Mouse (Mus musculus) gastrocnemius, postnatal 14 days (tissue): ENCODE measurements at regions not wholly inside any gene's neighbourhood (a gene's known extent, or its start where the extent isn't known, plus 50 kb on each side); places are given as distances from the start of the nearest gene placed in this dataset.

Experiments
- DNase-seq: peaks from one replicate; pipeline ENCODE4 v3.0.0; 2021; ENCODE audit warnings: mixed read lengths
- intact Hi-C: fragments of 180-260 bp; cut with DNase I; formaldehyde crosslinking; loops from one replicate; pipeline ENCODE4 v1.15.1; 2025; ENCODE audit warnings: low total_unique reads

- no peak for DNase-seq
- intact Hi-C loops, result no loop called here
Measured at GRCm38 (mm10) chr12:35656563-35656962, 121.7 kb upstream of the Ahr start.

GRCm38 (mm10) chr12:35649772-35650171, 114.9 kb upstream of the Ahr start:
- intact Hi-C loops, result no loop called here
- no peak for DNase-seq

- intact Hi-C loops, result no loop called here
Measured at GRCm38 (mm10) chr12:35642473-35642872, 107.6 kb upstream of the Ahr start.

GRCm38 (mm10) chr12:35641741-35642140, 106.9 kb upstream of the Ahr start:
- no peak for DNase-seq
- intact Hi-C loops, result no loop called here

More at GRCm38 (mm10) chr12:35642473-35642872, 107.6 kb upstream of the Ahr start:
- no peak for DNase-seq

GRCm38 (mm10) chr12:35640911-35641345, 106.1 kb upstream of the Ahr start:
- intact Hi-C loops, result no loop called here
- DNase-seq, result no peak

- intact Hi-C loops, result no loop called here
- no peak for DNase-seq
Measured at GRCm38 (mm10) chr12:35623484-35623883, 88.6 kb upstream of the Ahr start.

- no peak for DNase-seq
- intact Hi-C loops, result no loop called here
Measured at GRCm38 (mm10) chr12:35614885-35615284, 80.0 kb upstream of the Ahr start.

- DNase-seq, result no peak
- intact Hi-C loops, result no loop called here
Measured at GRCm38 (mm10) chr12:35607652-35608051, 72.8 kb upstream of the Ahr start.

- intact Hi-C loops, result no loop called here
- DNase-seq, result no peak
Measured at GRCm38 (mm10) chr12:35603742-35604141, 68.9 kb upstream of the Ahr start.

- intact Hi-C loops, result no loop called here
- no peak for DNase-seq
Measured at GRCm38 (mm10) chr12:35602589-35602988, 67.8 kb upstream of the Ahr start.

GRCm38 (mm10) chr12:35598298-35598697, 63.5 kb upstream of the Ahr start:
- intact Hi-C loops, result no loop called here
- DNase-seq, result no peak

- DNase-seq, result no peak
- intact Hi-C loops, result no loop called here
Measured at GRCm38 (mm10) chr12:35592866-35593265, 58.0 kb upstream of the Ahr start.
